Mouse (Mus musculus): ENCODE measurements at regions not wholly inside any gene's neighbourhood (a gene's known extent, or its start where the extent isn't known, plus 50 kb on each side); places are given as distances from the start of the nearest gene placed in this dataset.

DNA sequence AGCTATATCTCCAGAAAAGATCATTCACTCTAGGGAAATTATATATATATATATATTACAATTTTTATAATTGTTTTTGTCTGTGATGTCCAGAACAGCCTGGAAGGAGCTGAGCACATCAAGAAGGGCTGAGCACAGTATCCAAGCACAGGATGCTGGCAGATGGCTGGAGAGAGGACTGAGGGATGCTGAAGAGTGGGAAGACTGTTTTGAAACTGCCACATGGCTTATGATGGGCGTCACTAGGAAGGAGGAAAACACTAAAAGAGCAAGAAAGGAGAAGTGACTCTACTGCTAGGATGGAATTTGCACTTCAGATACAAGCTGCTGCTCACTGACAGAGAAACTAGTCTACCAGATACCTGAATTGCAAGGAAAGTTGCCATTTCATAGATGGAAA lies 50.4 kb upstream of the Atg10 start:
- no peak for DNase-seq (ENCODE audit: low read depth)

GRCm38 (mm10) chr13:91274615-91275014 lies 50.8 kb upstream of the Atg10 start:
- DNase-seq (ENCODE audit: low read depth) = no peak

DNA sequence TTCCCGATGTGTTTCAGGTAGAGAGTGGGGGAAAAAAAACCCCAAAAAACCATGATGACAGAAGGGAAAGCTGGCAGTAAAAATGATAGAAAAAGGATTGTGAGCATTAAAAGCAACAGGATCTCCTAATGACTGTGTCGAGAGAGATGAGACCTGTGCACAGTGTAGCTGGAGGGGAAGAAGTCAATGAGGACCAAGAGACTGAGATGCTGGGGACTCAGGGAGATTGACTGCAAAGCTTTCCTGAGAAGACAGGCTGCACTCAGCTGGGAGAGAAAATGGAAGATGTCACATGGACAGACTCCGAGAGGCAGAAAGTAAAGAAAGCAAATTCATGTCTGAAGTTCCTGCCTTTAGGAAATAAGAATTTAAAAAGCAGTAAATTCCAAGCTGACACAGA lies 55.7 kb upstream of the Atg10 start:
- no peak for DNase-seq (ENCODE audit: low read depth)

- DNase-seq (ENCODE audit: low read depth) = no peak
Observed at GRCm38 (mm10) chr13:91295552-91296170, 71.9 kb upstream of the Atg10 start.

DNA sequence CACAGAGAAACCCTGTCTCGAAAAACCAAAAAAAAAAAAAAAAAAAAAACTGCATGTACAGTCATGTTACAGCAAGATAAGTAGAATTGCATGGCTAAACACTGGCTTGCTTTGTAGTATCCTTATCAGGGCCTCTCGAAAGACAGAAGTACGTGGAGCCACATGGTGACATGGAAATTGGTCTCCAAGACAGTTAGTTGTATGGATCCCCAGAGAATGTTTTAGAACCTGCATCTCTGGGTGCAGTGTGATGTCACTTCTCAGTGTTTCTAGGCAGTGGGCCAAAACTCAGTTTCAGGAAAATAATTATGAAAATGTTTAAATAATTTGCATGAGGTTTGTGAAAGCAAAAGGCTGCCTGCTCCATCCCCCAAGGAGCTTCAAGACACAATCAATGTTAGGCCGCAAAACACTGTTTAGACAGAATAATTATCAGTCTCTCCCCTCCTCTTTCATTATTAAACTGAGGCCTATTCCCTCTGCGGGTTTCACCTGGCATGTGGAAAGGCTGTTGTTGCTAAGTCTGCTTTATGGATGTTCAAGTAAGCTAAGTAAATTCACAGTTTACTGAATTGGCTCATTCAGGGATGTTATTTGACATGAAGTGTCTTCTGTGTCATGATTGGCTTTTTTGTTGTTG lies 72.9 kb upstream of the Atg10 start:
- no peak for DNase-seq (ENCODE audit: low read depth)

GRCm38 (mm10) chr13:91301849-91302248 lies 78.1 kb upstream of the Atg10 start:
- no peak for DNase-seq (ENCODE audit: low read depth)

- no peak for DNase-seq (ENCODE audit: low read depth)
Observed at GRCm38 (mm10) chr13:91305697-91306405, 82.1 kb upstream of the Atg10 start.

- no peak for DNase-seq (ENCODE audit: low read depth)
Observed at GRCm38 (mm10) chr13:91306545-91306944, 82.8 kb upstream of the Atg10 start.

- DNase-seq (ENCODE audit: low read depth) = no peak
Observed at GRCm38 (mm10) chr13:91312905-91313571, 89.3 kb upstream of the Atg10 start.

DNA sequence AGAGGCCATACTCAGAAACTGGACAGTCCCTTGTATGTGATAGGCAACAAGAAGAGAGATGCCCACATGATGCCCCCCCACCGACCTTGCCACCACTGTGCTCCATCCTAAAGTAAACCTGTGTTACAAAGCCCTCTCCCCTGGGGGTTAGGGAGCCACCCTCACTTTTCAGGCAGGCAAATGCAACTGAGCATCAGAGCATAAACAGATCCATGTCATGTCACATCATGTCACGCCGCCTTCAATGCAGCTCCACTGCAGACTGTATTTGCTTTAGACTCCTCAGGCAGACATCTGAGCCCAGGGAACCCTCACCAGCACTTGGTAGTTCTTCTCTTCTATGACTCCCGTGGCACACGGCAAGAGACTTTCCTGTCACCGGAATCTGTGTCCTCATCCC lies 98.6 kb upstream of the Atg10 start:
- no peak for DNase-seq (ENCODE audit: low read depth)

GRCm38 (mm10) chr13:91326834-91327233 lies 103.1 kb upstream of the Atg10 start:
- no peak for DNase-seq (ENCODE audit: low read depth)

DNA sequence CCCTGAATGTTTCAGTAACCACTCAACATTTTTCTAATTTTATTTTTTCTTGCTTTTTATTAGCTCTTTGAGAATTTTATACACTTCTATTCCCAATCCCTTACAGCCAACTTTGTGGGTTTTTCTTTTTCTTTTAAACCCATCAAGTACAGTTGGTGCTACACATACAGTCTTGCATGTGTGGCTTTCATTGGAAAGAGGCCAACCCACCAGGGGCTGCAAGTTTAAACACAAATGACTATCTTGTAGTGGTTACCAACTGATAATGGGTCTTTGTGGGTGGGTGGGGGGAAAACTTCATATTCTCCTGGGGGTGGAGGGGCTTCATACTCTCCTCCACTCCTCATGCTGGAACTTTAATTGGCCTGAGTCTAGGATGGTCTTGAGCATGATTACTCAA lies 110.5 kb upstream of the Atg10 start:
- DNase-seq (ENCODE audit: low read depth) = no peak

DNA sequence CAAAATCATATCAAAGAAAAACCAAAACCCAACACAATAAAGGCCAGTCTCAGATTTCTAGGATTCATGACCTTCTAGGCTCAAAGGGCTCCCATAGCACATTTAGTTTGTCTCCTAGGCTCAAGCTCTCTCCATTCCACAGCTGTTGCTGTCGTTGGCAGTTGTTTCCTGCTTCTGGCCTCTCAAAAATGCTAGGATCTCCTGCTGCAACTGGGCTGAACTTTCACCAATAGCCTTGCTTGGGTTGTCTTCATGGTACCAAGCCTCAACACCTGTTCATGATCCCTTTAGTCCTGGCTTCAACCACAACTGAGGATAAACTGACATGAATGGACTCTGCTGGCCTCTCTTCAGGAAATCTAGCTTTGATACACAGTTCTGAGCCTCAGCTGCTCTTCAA lies 115.9 kb upstream of the Ssbp2 start:
- no peak for DNase-seq (ENCODE audit: low read depth)

GRCm38 (mm10) chr13:91348489-91349083 lies 111.5 kb upstream of the Ssbp2 start:
- no peak for DNase-seq (ENCODE audit: low read depth)

DNA sequence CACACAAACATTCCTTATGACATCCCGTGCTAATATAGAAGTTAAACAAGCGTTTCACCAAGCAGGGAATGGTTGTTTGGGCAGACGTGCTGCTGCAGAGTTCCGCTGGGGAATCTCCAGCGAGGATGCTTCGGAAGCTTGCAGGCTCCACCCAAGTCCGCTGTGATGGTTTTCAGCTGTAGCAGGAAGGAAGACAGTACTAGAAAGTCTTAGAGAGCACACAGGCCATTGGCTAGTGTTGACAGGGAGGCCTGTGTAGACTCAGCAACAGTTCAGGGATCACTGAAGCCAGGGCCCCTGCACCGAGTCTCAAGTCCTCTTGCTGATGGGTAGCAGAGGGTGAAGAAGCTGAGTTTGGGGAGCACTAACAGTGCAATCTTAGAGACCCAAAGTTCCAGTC lies 107.8 kb upstream of the Ssbp2 start:
- no peak for DNase-seq (ENCODE audit: low read depth)

- DNase-seq (ENCODE audit: low read depth) = no peak
Observed at GRCm38 (mm10) chr13:91356516-91356915, 103.6 kb upstream of the Ssbp2 start.

- no peak for DNase-seq (ENCODE audit: low read depth)
Observed at GRCm38 (mm10) chr13:91360121-91360520, 100.0 kb upstream of the Ssbp2 start.

DNA sequence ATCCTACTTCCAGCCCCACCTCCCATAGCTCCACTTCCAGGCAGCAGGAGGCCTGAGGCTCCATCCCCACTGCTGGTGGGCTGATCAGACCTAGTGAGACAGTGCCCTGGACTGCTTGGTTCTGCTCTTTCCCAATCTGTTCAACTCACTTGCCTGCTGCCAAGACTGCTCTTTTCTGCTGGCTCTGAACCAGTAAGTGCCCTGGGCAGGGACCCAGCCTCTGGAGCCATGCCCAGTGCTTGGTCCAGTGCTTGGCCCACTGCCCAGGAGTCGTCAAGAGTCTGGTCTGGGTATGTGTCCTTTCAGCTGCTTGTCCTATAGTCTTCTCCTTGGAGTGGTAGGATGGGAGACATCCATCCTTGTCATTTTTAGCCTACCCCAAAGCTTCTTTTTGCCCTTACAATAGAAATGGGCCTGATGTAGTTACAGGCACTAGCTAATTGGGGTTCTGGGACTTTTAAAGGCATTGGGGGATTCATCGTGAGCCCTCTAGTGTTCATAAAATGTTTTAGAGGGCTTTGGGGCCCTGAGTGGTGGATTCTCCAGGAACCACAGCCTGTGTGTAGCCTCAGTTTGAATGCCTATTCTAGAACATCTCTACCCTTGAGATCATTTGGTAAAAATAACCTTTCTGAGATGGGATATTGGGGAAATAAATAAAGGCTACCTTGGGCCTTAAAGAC lies 94.7 kb upstream of the Ssbp2 start:
- no peak for DNase-seq (ENCODE audit: low read depth)

GRCm38 (mm10) chr13:91366540-91366939 lies 93.5 kb upstream of the Ssbp2 start:
- DNase-seq (ENCODE audit: low read depth) = no peak

GRCm38 (mm10) chr13:91367896-91368556 lies 92.1 kb upstream of the Ssbp2 start:
- DNase-seq (ENCODE audit: low read depth) = no peak

- no peak for DNase-seq (ENCODE audit: low read depth)
Observed at GRCm38 (mm10) chr13:91368664-91369063, 91.4 kb upstream of the Ssbp2 start.

Data from c-Kit-positive CD71-negative TER-119-negative erythroid progenitor cells, embryonic 14.5 days (primary cell).